Mouse (Mus musculus) midbrain, embryonic 15.5 days (tissue): ENCODE measurements around the gene Mfap2. TPM values are rescaled to one million over a fixed set of nuclear protein-coding genes. Genes with fewer than 3 reads are reported as not detected.

Experiments
- ATAC-seq: fragments of 200-750 bp; cut with Nextera tagmentation; replicated peaks from 2 replicates; pipeline ENCODE4 v1.8.0; 2017; ENCODE audit warnings: moderate TSS enrichment
- H3K27ac ChIP-seq: fragments of 300-500 bp; sonication (generic); 2 replicates; pipeline ENCODE4 v1.5.1; 2015; ENCODE audit warnings: mild to moderate bottlenecking, inconsistent platforms
- H3K27me3 ChIP-seq: fragments of 300-500 bp; sonication (generic); replicated peaks from 2 replicates; pipeline ENCODE4 v1.6.1; 2015; ENCODE audit warnings: inconsistent platforms
- H3K36me3 ChIP-seq: fragments of 300-500 bp; sonication (generic); replicated peaks from 2 replicates; pipeline ENCODE4 v1.6.1; 2015; ENCODE audit warnings: inconsistent platforms
- H3K4me1 ChIP-seq: fragments of 300-500 bp; sonication (generic); 2 replicates; pipeline ENCODE4 v1.6.1; 2015; ENCODE audit warnings: inconsistent platforms
- H3K4me2 ChIP-seq: fragments of 300-500 bp; sonication (generic); 2 replicates; pipeline ENCODE4 v1.6.1; 2015; ENCODE audit warnings: inconsistent platforms, mild to moderate bottlenecking, moderate library complexity
- H3K4me3 ChIP-seq: fragments of 300-500 bp; sonication (generic); 2 replicates; pipeline ENCODE4 v1.5.1; 2015; ENCODE audit warnings: mild to moderate bottlenecking, inconsistent platforms
- H3K9ac ChIP-seq: fragments of 300-500 bp; sonication (generic); 2 replicates; pipeline ENCODE4 v1.6.1; 2015; ENCODE audit warnings: mild to moderate bottlenecking, inconsistent platforms
- H3K9me3 ChIP-seq: fragments of 300-500 bp; sonication (generic); 2 replicates; pipeline ENCODE4 v1.6.1; 2016; ENCODE audit warnings: inconsistent platforms
- WGBS: fragments of 180-500 bp; shearing (Covaris S2); methylation state at CpG from one replicate; pipeline ENCODE4 v1.1.7; 2015; ENCODE audit warnings: mixed read lengths; 5-methylcytosine and 5-hydroxymethylcytosine counted together
- polyA plus RNA-seq: library from polyadenylated mRNA; unstranded; fragments of >200 nt; fragmentation: Nextera tagmentation; extraction: Ambion mirVana; gene quantifications from 2 replicates; pipeline ENCODE4 v1.2.1, GENCODE M21; 2015

Gene Mfap2
- polyA plus RNA-seq, 1 experiment from 2014 or later: 153 TPM

DNA sequence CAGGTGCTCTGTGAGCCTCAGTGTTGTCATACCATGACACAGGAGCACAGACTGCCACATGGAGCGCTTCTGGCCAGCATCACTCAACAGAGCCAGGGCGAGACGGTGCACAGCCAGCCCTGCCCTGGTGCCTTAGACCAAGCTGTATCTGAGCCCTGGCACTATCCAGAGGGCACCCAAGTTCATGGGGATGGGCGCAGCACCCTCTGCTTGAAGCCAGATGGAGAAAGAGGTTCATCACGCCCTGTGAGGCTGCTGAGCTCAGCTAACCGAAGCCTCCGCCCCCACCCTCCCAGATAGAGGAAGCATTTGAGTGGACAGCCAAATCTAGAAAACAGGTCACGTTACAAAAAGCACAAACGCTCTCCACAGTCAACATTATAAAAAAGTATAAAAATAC, 6.1 kb downstream of the Mfap2 start:
- ATAC-seq: no peak
- Histone ChIP-seq H3K4me3 (no peak overlapping the region), H3K9ac (no peak overlapping the region), H3K4me1 (peaks cover 54% of the 10 kb centered on the region), H3K27ac (0 out of 2 replicates have a peak overlapping the region, but pooled peaks have one; percentile 34), H3K27me3 (no peaks in the 10 kb centered on the region), H3K4me2 (no peak overlapping the region), H3K36me3 (peaks cover 23% of the 10 kb centered on the region; the same call in 1 of the 2 replicates), H3K9me3 (no peaks in the 10 kb centered on the region)
- 90% methylated on average over 9 of the region's 9 CpGs for WGBS

- no peak overlapping the region for H3K27ac ChIP-seq
Measured at GRCm38 (mm10) chr4:141017657-141018436, 7.6 kb downstream of the Mfap2 start.

DNA sequence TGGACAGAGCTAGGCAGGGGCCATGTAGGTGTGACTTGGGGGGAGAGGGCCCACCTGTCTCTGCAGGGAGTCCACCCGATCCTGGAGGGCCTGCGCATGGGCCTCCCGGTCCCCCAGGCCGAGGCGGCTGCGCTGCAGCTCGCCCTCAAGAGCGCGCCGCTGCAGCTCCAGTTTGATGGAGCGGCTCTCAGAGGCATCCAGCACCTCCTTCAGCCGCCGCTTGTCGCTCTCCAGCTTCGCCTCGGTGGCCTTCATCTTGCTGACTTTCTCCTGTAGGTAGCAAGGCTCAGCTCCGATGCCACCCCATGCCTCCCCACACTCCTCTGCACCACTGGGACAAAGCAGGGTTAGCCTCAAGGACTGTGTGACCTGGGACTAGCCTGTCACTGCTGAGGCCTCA, 10.0 kb downstream of the Mfap2 start:
- Histone ChIP-seq H3K27ac (peak overlapping the region; percentile 86), H3K4me3 (no peak overlapping the region), H3K36me3 (peaks cover 19% of the 10 kb centered on the region; the same call in 1 of the 2 replicates), H3K4me1 (peaks cover 30% of the 10 kb centered on the region), H3K27me3 (no peaks in the 10 kb centered on the region), H3K9me3 (no peaks in the 10 kb centered on the region), H3K4me2 (no peak overlapping the region), H3K9ac (no peak overlapping the region)
- ATAC-seq: no peak
- 82% methylated on average over 17 of the region's 17 CpGs for WGBS

More at GRCm38 (mm10) chr4:141017657-141018436, 7.6 kb downstream of the Mfap2 start:
- peaks cover 45% of the 10 kb centered on the region for H3K4me1 ChIP-seq
- no peaks in the 10 kb centered on the region for H3K27me3 ChIP-seq
- H3K36me3 ChIP-seq: peaks cover 26% of the 10 kb centered on the region; the same call in 1 of the 2 replicates
- no peaks in the 10 kb centered on the region for H3K9me3 ChIP-seq
- H3K4me2 ChIP-seq: no peak overlapping the region
- no peak overlapping the region for H3K4me3 ChIP-seq
- no peak overlapping the region for H3K9ac ChIP-seq
- no peak for ATAC-seq
- 85% methylated on average over 29 of the region's 29 CpGs for WGBS

GRCm38 (mm10) chr4:141020811-141021613, 10.8 kb downstream of the Mfap2 start:
- Histone ChIP-seq H3K4me3 (no peak overlapping the region), H3K4me2 (no peak overlapping the region), H3K9me3 (no peaks in the 10 kb centered on the region), H3K27me3 (no peaks in the 10 kb centered on the region), H3K9ac (no peak overlapping the region), H3K4me1 (peaks cover 30% of the 10 kb centered on the region), H3K36me3 (peaks cover 14% of the 10 kb centered on the region; the same call in 1 of the 2 replicates), H3K27ac (peak overlapping the region; percentile 86)
- 18% methylated on average over 14 of the region's 14 CpGs for WGBS
- peak; percentile 65 for ATAC-seq

DNA sequence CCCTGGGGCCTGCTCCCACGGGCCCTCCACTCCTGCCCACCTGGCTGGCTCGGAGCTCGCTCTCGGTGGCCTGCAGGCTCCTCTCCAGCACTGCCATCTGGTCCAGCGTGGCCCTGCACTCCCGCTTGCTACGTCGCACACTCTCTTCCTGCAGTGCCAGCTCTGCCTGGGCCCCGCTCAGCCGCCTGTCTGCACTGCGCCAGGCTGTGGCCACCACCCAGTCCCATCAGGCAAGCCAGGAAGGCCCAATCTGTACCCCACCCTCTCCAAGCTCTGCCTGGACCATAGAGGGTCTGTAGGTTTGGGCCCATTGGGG, 11.4 kb downstream of the Mfap2 start:
- H3K9me3 ChIP-seq: no peaks in the 10 kb centered on the region
- no peaks in the 10 kb centered on the region for H3K27me3 ChIP-seq
- H3K27ac ChIP-seq: peak overlapping the region; percentile 86
- H3K4me2 ChIP-seq: no peak overlapping the region
- H3K4me3 ChIP-seq: no peak overlapping the region
- ATAC-seq: peak; percentile 29; the same call in 1 of the 2 replicates
- peaks cover 30% of the 10 kb centered on the region for H3K4me1 ChIP-seq
- H3K9ac ChIP-seq: no peak overlapping the region
- WGBS: 37% methylated on average over 11 of the region's 11 CpGs
- peaks cover 10% of the 10 kb centered on the region; the same call in 1 of the 2 replicates for H3K36me3 ChIP-seq

- Histone ChIP-seq H3K4me1 (peaks cover 28% of the 10 kb centered on the region), H3K27ac (no peak overlapping the region), H3K9ac (no peak overlapping the region), H3K9me3 (no peaks in the 10 kb centered on the region), H3K27me3 (no peaks in the 10 kb centered on the region), H3K4me3 (no peak overlapping the region), H3K36me3 (peaks cover 10% of the 10 kb centered on the region; the same call in 1 of the 2 replicates), H3K4me2 (no peak overlapping the region)
- 71% methylated on average over 9 of the region's 9 CpGs for WGBS
- ATAC-seq: no peak
Measured at GRCm38 (mm10) chr4:141024052-141024451, 13.8 kb downstream of the Mfap2 start.

DNA sequence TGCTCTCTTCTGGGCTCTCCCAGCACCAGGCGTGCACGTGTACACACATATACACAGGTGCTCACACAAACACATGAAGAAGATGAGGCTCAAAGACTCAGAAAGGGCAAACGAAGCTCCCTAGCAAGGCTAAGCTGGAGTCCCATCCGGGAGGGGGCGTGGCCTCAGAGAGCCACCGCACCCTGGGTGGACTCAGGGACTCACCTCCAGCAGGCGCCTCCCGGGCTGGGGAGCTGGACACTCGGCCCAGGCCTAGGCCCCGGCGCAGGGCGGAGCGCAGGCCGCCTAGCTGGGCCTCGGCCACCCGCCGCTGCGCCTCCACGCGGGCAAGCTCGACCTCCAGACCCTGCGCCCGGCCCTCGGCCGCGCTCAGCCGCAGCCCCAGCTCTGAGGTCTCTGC, 14.8 kb downstream of the Mfap2 start:
- no peak overlapping the region for H3K4me3 ChIP-seq
- H3K9me3 ChIP-seq: no peaks in the 10 kb centered on the region
- WGBS: 85% methylated on average over 21 of the region's 27 CpGs
- peaks cover 10% of the 10 kb centered on the region; the same call in 1 of the 2 replicates for H3K36me3 ChIP-seq
- peaks cover 20% of the 10 kb centered on the region for H3K4me1 ChIP-seq
- no peak overlapping the region for H3K9ac ChIP-seq
- ATAC-seq: no peak
- H3K4me2 ChIP-seq: no peak overlapping the region
- H3K27ac ChIP-seq: no peak overlapping the region
- no peaks in the 10 kb centered on the region for H3K27me3 ChIP-seq

DNA sequence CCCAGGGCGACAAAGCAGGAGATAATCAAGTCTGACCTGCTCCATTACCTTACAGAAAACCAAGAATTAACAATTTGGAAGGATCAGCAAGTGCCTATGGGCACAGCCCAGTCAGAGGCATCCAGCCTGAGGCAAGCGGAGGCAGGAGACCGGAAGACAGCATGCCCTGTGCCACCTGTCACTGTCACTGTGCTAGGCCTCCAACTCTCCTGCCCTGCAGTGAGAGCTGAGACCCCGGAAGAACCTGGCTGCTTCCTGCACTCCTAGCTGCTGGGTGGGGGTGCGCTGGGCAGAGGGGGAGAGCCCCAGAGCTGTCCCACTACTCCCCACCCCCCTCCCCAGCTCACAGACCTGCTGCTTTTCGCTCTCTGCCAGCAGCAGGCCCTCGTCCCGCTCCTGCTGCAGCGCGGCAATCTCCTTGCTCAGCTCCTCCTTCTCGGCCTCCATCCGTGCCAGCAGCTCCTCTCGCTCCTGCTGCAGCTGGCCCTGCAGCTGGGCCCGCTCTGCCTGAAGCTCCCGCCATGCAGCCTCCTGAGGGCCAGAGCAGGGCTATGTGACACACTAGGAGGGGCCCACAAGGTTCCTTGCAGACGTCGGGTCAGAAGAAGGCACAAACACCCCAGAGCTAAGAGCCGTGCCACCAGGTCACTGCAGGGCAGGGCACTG, 20.5 kb downstream of the Mfap2 start:
- Histone ChIP-seq H3K36me3 (peaks cover 7% of the 10 kb centered on the region; the same call in 1 of the 2 replicates), H3K9ac (no peak overlapping the region), H3K27ac (no peak overlapping the region), H3K4me1 (peaks cover 4% of the 10 kb centered on the region; the same call in 1 of the 2 replicates), H3K27me3 (no peaks in the 10 kb centered on the region), H3K4me3 (no peak overlapping the region), H3K9me3 (no peaks in the 10 kb centered on the region), H3K4me2 (no peak overlapping the region)
- ATAC-seq: no peak
- 92% methylated on average over 17 of the region's 18 CpGs for WGBS

GRCm38 (mm10) chr4:141031733-141032132, 21.5 kb downstream of the Mfap2 start:
- no peaks in the 10 kb centered on the region for H3K9me3 ChIP-seq
- no peaks in the 10 kb centered on the region for H3K27me3 ChIP-seq
- WGBS: 19% methylated on average over 6 of the region's 6 CpGs
- peaks cover 7% of the 10 kb centered on the region; the same call in 1 of the 2 replicates for H3K36me3 ChIP-seq
- H3K27ac ChIP-seq: no peak overlapping the region
- no peak overlapping the region for H3K4me2 ChIP-seq
- peaks cover 4% of the 10 kb centered on the region; the same call in 1 of the 2 replicates for H3K4me1 ChIP-seq
- H3K9ac ChIP-seq: no peak overlapping the region
- ATAC-seq: peak; percentile 32; the same call in 1 of the 2 replicates
- no peak overlapping the region for H3K4me3 ChIP-seq

GRCm38 (mm10) chr4:141033606-141034549, 23.7 kb downstream of the Mfap2 start:
- H3K4me3 ChIP-seq: no peak overlapping the region
- whole genome bisulfite sequencing: 74% methylated on average over 27 of the region's 27 CpGs
- H3K9ac ChIP-seq: no peak overlapping the region
- H3K9me3 ChIP-seq: no peaks in the 10 kb centered on the region
- no peak overlapping the region for H3K4me2 ChIP-seq
- ATAC-seq: no peak
- H3K4me1 ChIP-seq: peaks cover 4% of the 10 kb centered on the region; the same call in 1 of the 2 replicates
- peaks cover 7% of the 10 kb centered on the region; the same call in 1 of the 2 replicates for H3K36me3 ChIP-seq
- H3K27ac ChIP-seq: no peak overlapping the region
- H3K27me3 ChIP-seq: no peaks in the 10 kb centered on the region

DNA sequence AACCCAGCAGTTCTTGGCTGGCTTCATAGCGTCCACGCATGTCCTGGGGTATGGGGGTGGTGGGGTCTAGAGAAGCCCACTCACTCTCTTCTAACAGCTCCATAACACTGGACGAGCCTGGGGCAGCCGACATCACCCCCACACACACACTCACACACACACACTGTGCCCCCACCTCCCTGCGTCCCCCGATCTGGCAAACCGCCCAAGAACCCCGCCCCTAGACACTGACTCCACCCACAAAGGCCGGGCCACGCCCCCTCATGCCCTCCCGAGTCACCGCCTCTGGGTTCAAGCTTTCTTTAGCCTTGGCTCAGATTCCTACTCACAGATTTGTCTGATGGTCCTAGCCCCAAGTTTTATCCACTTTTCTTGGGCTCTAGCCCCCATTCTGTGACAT, 30.9 kb downstream of the Mfap2 start:
- Histone ChIP-seq H3K4me1 (0 out of 2 replicates have a peak, but pooled peaks cover 3% of the 10 kb centered on the region), H3K27me3 (no peaks in the 10 kb centered on the region), H3K4me2 (no peak overlapping the region), H3K9ac (no peak overlapping the region), H3K27ac (no peak overlapping the region), H3K36me3 (no peaks in the 10 kb centered on the region), H3K9me3 (no peaks in the 10 kb centered on the region), H3K4me3 (no peak overlapping the region)
- WGBS: 58% methylated on average over 12 of the region's 12 CpGs
- 0 out of 2 replicates have a peak, but pooled peaks have one; percentile 5 for ATAC-seq
